Mouse (Mus musculus) kidney, embryonic 15.5 days (tissue): ENCODE results near the gene St8sia1. TPM values are rescaled to one million over a fixed set of nuclear protein-coding genes. Genes with fewer than 3 reads are reported as not detected.

Experiments
- ATAC-seq: fragments of 200-750 bp; cut with Nextera tagmentation; replicated peaks from 2 replicates; pipeline ENCODE4 v1.8.0; 2017; ENCODE audit warnings: moderate TSS enrichment; ENCODE audit not compliant: low FRiP score
- H3K27ac ChIP-seq: fragments of 300-500 bp; sonication (generic); 2 replicates; pipeline ENCODE4 v1.5.1; 2015; ENCODE audit warnings: mild to moderate bottlenecking, inconsistent platforms
- H3K27me3 ChIP-seq: fragments of 300-500 bp; sonication (generic); 2 replicates; pipeline ENCODE4 v1.6.1; 2015; ENCODE audit warnings: inconsistent platforms
- H3K36me3 ChIP-seq: fragments of 300-500 bp; sonication (generic); 2 replicates; pipeline ENCODE4 v1.6.1; 2015; ENCODE audit warnings: inconsistent platforms
- H3K4me1 ChIP-seq: fragments of 300-500 bp; sonication (generic); 2 replicates; pipeline ENCODE4 v1.6.1; 2015; ENCODE audit warnings: inconsistent platforms
- H3K4me2 ChIP-seq: fragments of 300-500 bp; sonication (generic); 2 replicates; pipeline ENCODE4 v1.6.1; 2015; ENCODE audit warnings: moderate library complexity, mild to moderate bottlenecking, inconsistent platforms
- H3K4me3 ChIP-seq: fragments of 300-500 bp; sonication (generic); replicated peaks from 2 replicates; pipeline ENCODE4 v1.5.1; 2015; ENCODE audit warnings: mild to moderate bottlenecking, inconsistent platforms
- H3K9ac ChIP-seq: fragments of 300-500 bp; sonication (generic); 2 replicates; pipeline ENCODE4 v1.6.1; 2015; ENCODE audit warnings: mild to moderate bottlenecking, inconsistent platforms
- H3K9me3 ChIP-seq: fragments of 300-500 bp; sonication (generic); replicated peaks from 2 replicates; pipeline ENCODE4 v1.6.1; 2016; ENCODE audit warnings: inconsistent platforms
- WGBS: fragments of 180-500 bp; shearing (Covaris S2); methylation state at CpG from one replicate; pipeline ENCODE4 v1.1.7; 2015; ENCODE audit warnings: mixed read lengths; 5-methylcytosine and 5-hydroxymethylcytosine counted together
- polyA plus RNA-seq: library from polyadenylated mRNA; unstranded; fragments of >200 nt; fragmentation: Nextera tagmentation; extraction: Ambion mirVana; gene quantifications from 2 replicates; pipeline ENCODE4 v1.2.1, GENCODE M21; 2015

St8sia1 gene
- polyA plus RNA-seq, 1 experiment from 2014 or later = 3.1 TPM

GRCm38 (mm10) chr6:142780574-142781033 is 183.6 kb downstream of the St8sia1 start:
- 80% methylated on average over 4 of the region's 4 CpGs for WGBS
- Histone ChIP-seq H3K27ac (no peak overlapping the region), H3K36me3 (peaks cover 7% of the 10 kb centered on the region; the same call in 1 of the 2 replicates), H3K4me1 (peaks cover 5% of the 10 kb centered on the region; the same call in 1 of the 2 replicates), H3K9ac (no peak overlapping the region), H3K9me3 (no peaks in the 10 kb centered on the region), H3K4me3 (no peak overlapping the region), H3K4me2 (no peak overlapping the region), H3K27me3 (no peaks in the 10 kb centered on the region)
- no peak for ATAC-seq

GRCm38 (mm10) chr6:142779812-142780573 is 184.3 kb downstream of the St8sia1 start:
- WGBS = 67% methylated on average over 14 of the region's 14 CpGs
- Histone ChIP-seq H3K4me3 (no peak overlapping the region), H3K27ac (no peak overlapping the region), H3K9me3 (no peaks in the 10 kb centered on the region), H3K4me1 (peaks cover 5% of the 10 kb centered on the region; the same call in 1 of the 2 replicates), H3K36me3 (peaks cover 13% of the 10 kb centered on the region), H3K27me3 (no peaks in the 10 kb centered on the region), H3K4me2 (no peak overlapping the region), H3K9ac (no peak overlapping the region)
- ATAC-seq = peak; percentile 34; the same call in 1 of the 2 replicates

- peak; percentile 50; the same call in 1 of the 2 replicates for ATAC-seq
- Histone ChIP-seq H3K9ac (no peak overlapping the region), H3K4me2 (no peak overlapping the region), H3K9me3 (no peaks in the 10 kb centered on the region), H3K4me1 (peaks cover 5% of the 10 kb centered on the region; the same call in 1 of the 2 replicates), H3K4me3 (no peak overlapping the region), H3K36me3 (peaks cover 21% of the 10 kb centered on the region), H3K27me3 (no peaks in the 10 kb centered on the region), H3K27ac (no peak overlapping the region)
- 46% methylated on average over 11 of the region's 11 CpGs for WGBS
These were observed 185.0 kb downstream of the St8sia1 start for GRCm38 (mm10) chr6:142779045-142779811.

- H3K4me1 ChIP-seq = peaks cover 5% of the 10 kb centered on the region; the same call in 1 of the 2 replicates
- H3K27me3 ChIP-seq = no peaks in the 10 kb centered on the region
- no peak overlapping the region for H3K27ac ChIP-seq
- ATAC-seq = no peak
- H3K4me2 ChIP-seq = no peak overlapping the region
- no peaks in the 10 kb centered on the region for H3K9me3 ChIP-seq
- WGBS = 69% methylated on average over 4 of the region's 4 CpGs
- no peak overlapping the region for H3K4me3 ChIP-seq
- no peak overlapping the region for H3K9ac ChIP-seq
- H3K36me3 ChIP-seq = peaks cover 43% of the 10 kb centered on the region
These were observed 187.3 kb downstream of the St8sia1 start for GRCm38 (mm10) chr6:142776935-142777334.

GRCm38 (mm10) chr6:142773566-142773965 is 190.7 kb downstream of the St8sia1 start:
- ATAC-seq = no peak
- WGBS = 92% methylated on average over 5 of the region's 5 CpGs
- no peaks in the 10 kb centered on the region for H3K27me3 ChIP-seq
- H3K36me3 ChIP-seq = peaks cover 76% of the 10 kb centered on the region
- H3K27ac ChIP-seq = no peak overlapping the region
- no peak overlapping the region for H3K4me3 ChIP-seq
- H3K4me1 ChIP-seq = no peaks in the 10 kb centered on the region
- H3K9ac ChIP-seq = no peak overlapping the region
- H3K9me3 ChIP-seq = no peaks in the 10 kb centered on the region
- no peak overlapping the region for H3K4me2 ChIP-seq

GRCm38 (mm10) chr6:142771643-142772042 is 192.6 kb downstream of the St8sia1 start:
- 85% methylated on average over 4 of the region's 4 CpGs for WGBS

More at GRCm38 (mm10) chr6:142771643-142772042, 192.6 kb downstream of the St8sia1 start:
- H3K9me3 ChIP-seq = no peaks in the 10 kb centered on the region
- no peak overlapping the region for H3K4me3 ChIP-seq
- no peaks in the 10 kb centered on the region for H3K4me1 ChIP-seq
- no peaks in the 10 kb centered on the region for H3K27me3 ChIP-seq
- H3K4me2 ChIP-seq = no peak overlapping the region
- H3K36me3 ChIP-seq = peaks cover 96% of the 10 kb centered on the region
- H3K27ac ChIP-seq = no peak overlapping the region
- no peak overlapping the region for H3K9ac ChIP-seq
- no peak for ATAC-seq

Other genes with a start within 250 kb of the St8sia1 start
- gene Cmas, start 207.8 kb downstream of the St8sia1 start, polyA plus RNA-seq = 77.1 and 77.2 TPM in 2 replicates
- gene Sult6b2, start 159.9 kb downstream of the St8sia1 start, polyA plus RNA-seq = not detected in 2 replicates
- 31.5 and 34.3 TPM in 2 replicates for gene C2cd5, start 135.7 kb upstream of the St8sia1 start, polyA plus RNA-seq
- 26.4 and 28.2 TPM in 2 replicates for gene Etnk1, start 202.8 kb upstream of the St8sia1 start, polyA plus RNA-seq